Mouse (Mus musculus): ENCODE results near the gene Pik3c2b. TPM values are rescaled to one million over a fixed set of nuclear protein-coding genes. Genes with fewer than 3 reads are reported as not detected.
A peak's percentile ranks its signal among the peaks of the same experiment; 100 is the strongest.

The Pik3c2b gene
- polyA plus RNA-seq, 1 experiment from 2014 or later, result 12.3 TPM

DNA sequence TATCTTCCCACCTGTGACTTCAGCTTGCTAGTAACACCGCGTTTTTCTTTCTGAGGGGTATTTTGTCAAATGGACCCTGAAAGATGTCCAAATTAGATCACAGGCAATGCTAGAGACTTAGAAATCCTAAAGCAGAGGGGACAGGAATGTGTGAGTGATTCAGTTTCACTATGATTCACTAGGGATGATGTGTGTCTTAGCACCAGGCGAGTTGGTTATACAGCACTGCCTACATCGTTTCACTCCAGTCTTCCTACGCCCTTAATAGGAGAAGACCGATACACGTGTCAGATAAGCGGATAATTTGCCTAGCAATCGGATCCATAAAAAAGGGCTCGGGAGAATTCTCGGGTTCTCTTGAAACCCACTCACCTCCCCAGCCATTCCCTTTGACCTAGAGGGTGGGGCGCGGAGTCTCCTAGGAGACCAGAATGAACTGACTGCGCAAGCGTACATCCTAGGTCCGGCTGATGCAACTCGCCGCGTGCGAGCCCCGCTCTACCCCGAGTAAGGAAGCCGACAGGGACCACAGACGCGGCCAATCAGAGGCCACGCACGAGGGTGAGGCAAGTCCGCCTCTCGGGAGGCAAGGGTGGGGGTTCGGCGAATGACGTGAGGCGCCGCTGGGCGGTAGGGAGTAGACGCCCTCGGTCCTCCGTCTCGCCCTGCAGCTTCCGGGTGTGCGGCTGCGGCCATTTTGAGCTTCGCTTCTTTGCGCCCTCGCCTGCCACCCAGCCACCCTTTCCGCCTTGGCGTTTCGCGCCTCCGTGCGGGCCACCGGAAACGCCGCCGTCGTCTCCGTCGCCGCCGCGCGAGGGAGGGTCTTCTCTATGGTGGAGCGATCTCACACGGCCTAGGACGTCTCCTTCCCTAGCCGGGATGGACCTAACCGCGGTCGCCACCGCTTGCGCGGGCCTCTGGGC, 85.4 kb downstream of the Pik3c2b start, which contains the start of gene Ppp1r15b:
TSS of gene Ppp1r15b (plus strand) at position 506 of the 923 bp plus-strand sequence.
- ATAC-seq, result peak; percentile 99
- Histone ChIP-seq H3K27ac (ENCODE audit: low read length) (peak within 1 kb of the TSS; percentile 98), H3K4me3 (ENCODE audit: low read depth, low read length) (peak within 1 kb of the TSS; percentile 98), H3K27me3 (ENCODE audit: control insufficient read depth, insufficient read depth, low read depth, low read length) (no peaks in the 10 kb centered on the region), H3K4me1 (ENCODE audit: control insufficient read depth, insufficient read depth, low read length) (peaks cover 39% of the 10 kb centered on the region), H3K4me2 (ENCODE audit: low read length) (peak within 1 kb of the TSS; percentile 100), H3K36me3 (ENCODE audit: control insufficient read depth, insufficient read depth, low read length) (no peaks in the 10 kb centered on the region), H3K9me3 (replicated peaks; ENCODE audit: control insufficient read depth, low read length, poor library complexity, severe bottlenecking) (no peaks in the 10 kb centered on the region), H3K9ac (ENCODE audit: low read depth, low read length) (peak within 1 kb of the TSS; percentile 96)
- under 1% methylated on average over 65 of the region's 72 CpGs for WGBS

DNA sequence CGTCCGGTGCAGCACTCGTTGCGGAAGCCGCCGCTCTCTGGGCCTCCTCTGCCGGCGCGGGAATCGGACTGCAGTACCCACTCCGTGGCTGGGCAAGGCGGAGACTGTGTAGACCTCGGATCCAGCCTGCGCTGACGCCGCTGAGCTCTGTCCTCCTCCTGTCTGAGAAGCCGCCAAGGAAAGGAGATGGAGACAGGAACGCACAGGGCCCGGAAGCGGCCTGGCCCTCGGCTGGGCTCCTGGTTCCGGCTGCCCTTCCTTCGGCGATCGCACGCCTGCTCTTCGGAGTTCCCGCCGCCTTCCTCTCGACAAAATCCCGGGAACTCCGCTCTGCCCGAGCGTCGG, 86.1 kb downstream of the Pik3c2b start:
- Histone ChIP-seq H3K4me2 (ENCODE audit: low read length) (peak overlapping the region; percentile 100), H3K4me1 (ENCODE audit: control insufficient read depth, insufficient read depth, low read length) (peaks cover 42% of the 10 kb centered on the region), H3K9ac (ENCODE audit: low read depth, low read length) (peak overlapping the region; percentile 96), H3K36me3 (ENCODE audit: control insufficient read depth, insufficient read depth, low read length) (no peaks in the 10 kb centered on the region), H3K27ac (ENCODE audit: low read length) (peak overlapping the region; percentile 98), H3K9me3 (replicated peaks; ENCODE audit: control insufficient read depth, low read length, poor library complexity, severe bottlenecking) (no peaks in the 10 kb centered on the region), H3K27me3 (ENCODE audit: control insufficient read depth, insufficient read depth, low read depth, low read length) (no peaks in the 10 kb centered on the region), H3K4me3 (ENCODE audit: low read depth, low read length) (peak overlapping the region; percentile 98)
- WGBS, result under 1% methylated on average over 35 of the region's 35 CpGs
- ATAC-seq, result no peak

DNA sequence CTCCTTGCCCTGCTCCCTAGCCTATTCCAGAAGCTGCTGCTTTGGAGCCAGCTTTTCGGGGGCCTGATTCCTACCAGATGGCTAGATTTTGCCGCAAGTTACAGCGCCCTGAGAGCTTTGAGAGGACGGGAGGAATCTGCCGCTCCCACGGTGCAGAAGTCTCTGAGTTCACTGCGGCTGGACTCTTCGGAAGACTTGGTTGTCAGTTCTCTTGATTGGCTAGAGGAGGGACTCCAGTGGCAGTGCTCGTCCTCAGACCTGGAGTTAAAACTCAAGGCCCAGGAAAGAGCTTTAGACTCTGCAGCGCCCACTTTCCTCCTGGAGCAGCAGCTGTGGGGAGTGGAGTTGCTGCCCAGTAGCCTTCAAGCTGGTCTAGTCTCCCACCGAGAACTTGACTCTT, 86.5 kb downstream of the Pik3c2b start:
- H3K27ac ChIP-seq (ENCODE audit: low read length), result peak overlapping the region; percentile 98
- no peaks in the 10 kb centered on the region for H3K36me3 ChIP-seq (ENCODE audit: control insufficient read depth, insufficient read depth, low read length)
- H3K9me3 ChIP-seq (replicated peaks; ENCODE audit: control insufficient read depth, low read length, poor library complexity, severe bottlenecking), result no peaks in the 10 kb centered on the region
- H3K4me1 ChIP-seq (ENCODE audit: control insufficient read depth, insufficient read depth, low read length), result peaks cover 42% of the 10 kb centered on the region
- peak overlapping the region; percentile 98 for H3K4me3 ChIP-seq (ENCODE audit: low read depth, low read length)
- peak overlapping the region; percentile 100 for H3K4me2 ChIP-seq (ENCODE audit: low read length)
- no peak for ATAC-seq
- 0% methylated on average over 11 of the region's 11 CpGs for WGBS
- H3K9ac ChIP-seq (ENCODE audit: low read depth, low read length), result peak overlapping the region; percentile 96
- no peaks in the 10 kb centered on the region for H3K27me3 ChIP-seq (ENCODE audit: control insufficient read depth, insufficient read depth, low read depth, low read length)

DNA sequence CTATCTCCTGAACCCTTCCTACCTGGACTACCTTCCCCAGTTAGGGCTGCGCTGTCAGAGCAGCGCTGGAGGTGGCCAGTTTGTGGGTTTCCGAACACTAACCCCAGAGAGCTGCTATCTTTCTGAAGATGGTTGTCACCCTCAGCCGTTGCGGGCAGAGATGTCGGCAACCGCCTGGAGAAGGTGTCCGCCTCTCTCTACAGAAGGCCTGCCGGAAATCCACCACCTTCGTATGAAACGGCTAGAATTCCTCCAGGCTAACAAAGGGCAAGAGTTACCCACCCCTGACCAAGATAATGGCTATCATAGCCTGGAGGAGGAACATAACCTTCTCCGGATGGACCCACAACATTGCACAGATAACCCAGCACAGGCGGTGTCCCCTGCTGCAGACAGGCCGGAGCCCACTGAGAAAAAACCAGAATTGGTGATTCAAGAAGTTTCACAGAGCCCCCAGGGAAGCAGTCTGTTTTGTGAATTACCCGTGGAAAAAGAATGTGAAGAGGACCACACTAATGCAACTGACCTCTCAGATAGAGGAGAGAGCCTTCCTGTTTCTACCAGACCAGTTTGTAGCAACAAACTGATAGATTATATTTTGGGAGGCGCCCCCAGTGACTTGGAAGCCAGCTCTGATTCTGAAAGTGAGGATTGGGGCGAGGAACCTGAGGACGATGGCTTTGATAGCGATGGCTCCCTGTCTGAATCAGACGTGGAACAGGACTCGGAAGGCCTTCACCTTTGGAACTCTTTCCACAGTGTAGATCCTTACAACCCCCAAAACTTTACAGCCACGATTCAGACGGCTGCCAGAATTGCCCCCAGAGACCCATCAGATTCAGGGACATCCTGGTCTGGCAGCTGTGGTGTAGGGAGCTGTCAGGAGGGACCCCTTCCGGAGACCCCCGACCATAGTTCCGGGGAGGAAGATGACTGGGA, 87.2 kb downstream of the Pik3c2b start:
- Histone ChIP-seq H3K27ac (ENCODE audit: low read length) (no peak overlapping the region; the same call in 1 of the 2 replicates), H3K36me3 (ENCODE audit: control insufficient read depth, insufficient read depth, low read length) (peaks cover 5% of the 10 kb centered on the region), H3K9ac (ENCODE audit: low read depth, low read length) (peak overlapping the region; percentile 96), H3K27me3 (ENCODE audit: control insufficient read depth, insufficient read depth, low read depth, low read length) (no peaks in the 10 kb centered on the region), H3K4me3 (ENCODE audit: low read depth, low read length) (peak overlapping the region; percentile 98), H3K4me1 (ENCODE audit: control insufficient read depth, insufficient read depth, low read length) (peaks cover 42% of the 10 kb centered on the region), H3K4me2 (ENCODE audit: low read length) (peak overlapping the region; percentile 100), H3K9me3 (replicated peaks; ENCODE audit: control insufficient read depth, low read length, poor library complexity, severe bottlenecking) (no peaks in the 10 kb centered on the region)
- 12% methylated on average over 26 of the region's 26 CpGs for WGBS
- ATAC-seq, result no peak

DNA sequence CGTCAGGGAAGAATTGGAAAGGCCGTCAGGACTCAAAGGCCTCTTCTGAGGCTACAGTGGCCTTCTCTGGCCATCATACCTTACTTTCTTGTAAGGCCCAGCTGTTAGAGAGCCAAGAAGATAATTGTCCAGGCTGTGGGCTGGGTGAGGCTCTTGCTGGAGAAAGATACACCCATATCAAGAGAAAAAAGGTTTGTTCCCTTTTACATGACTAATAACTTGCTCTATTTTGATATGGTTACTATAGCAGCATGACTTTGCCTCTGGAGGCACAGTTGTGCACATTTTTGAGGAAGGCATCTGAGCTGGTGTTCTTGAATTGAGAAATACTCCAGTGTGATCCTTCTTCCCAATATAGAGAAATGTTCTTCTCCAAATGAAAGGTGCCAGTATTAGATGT, 88.0 kb downstream of the Pik3c2b start:
- Histone ChIP-seq H3K4me3 (ENCODE audit: low read depth, low read length) (peak overlapping the region; percentile 98), H3K27me3 (ENCODE audit: control insufficient read depth, insufficient read depth, low read depth, low read length) (no peaks in the 10 kb centered on the region), H3K9me3 (replicated peaks; ENCODE audit: control insufficient read depth, low read length, poor library complexity, severe bottlenecking) (no peaks in the 10 kb centered on the region), H3K9ac (ENCODE audit: low read depth, low read length) (peak overlapping the region; percentile 96), H3K4me1 (ENCODE audit: control insufficient read depth, insufficient read depth, low read length) (peaks cover 42% of the 10 kb centered on the region), H3K36me3 (ENCODE audit: control insufficient read depth, insufficient read depth, low read length) (peaks cover 10% of the 10 kb centered on the region), H3K4me2 (ENCODE audit: low read length) (peak overlapping the region; percentile 100), H3K27ac (ENCODE audit: low read length) (no peak overlapping the region)
- ATAC-seq, result no peak
- WGBS, result 12% methylated on average over 2 of the region's 2 CpGs

DNA sequence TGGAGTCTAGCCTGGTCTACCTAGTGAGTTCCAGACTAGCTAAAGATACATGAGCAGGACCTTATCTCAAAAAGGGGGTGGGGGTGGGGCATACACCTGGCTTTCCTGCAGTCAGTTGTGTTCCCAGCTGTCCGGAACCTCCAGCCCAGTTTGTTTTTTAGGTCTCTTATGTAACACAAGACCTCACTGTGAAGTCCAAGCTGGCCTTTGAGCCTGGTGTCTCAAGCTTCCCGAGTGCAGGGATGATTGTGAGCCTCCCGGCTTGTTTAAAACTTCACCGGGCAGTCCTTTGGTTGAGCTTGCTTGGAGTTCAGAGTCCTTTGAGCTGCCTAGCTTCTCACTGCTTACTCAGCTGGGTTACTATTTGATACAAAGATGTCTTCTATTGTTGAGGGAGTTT, 88.6 kb downstream of the Pik3c2b start:
- H3K4me1 ChIP-seq (ENCODE audit: control insufficient read depth, insufficient read depth, low read length), result peaks cover 42% of the 10 kb centered on the region
- H3K4me2 ChIP-seq (ENCODE audit: low read length), result peak overlapping the region; percentile 100
- peak overlapping the region; percentile 96 for H3K9ac ChIP-seq (ENCODE audit: low read depth, low read length)
- H3K9me3 ChIP-seq (replicated peaks; ENCODE audit: control insufficient read depth, low read length, poor library complexity, severe bottlenecking), result no peaks in the 10 kb centered on the region
- 13% methylated on average over 4 of the region's 4 CpGs for WGBS
- H3K27me3 ChIP-seq (ENCODE audit: control insufficient read depth, insufficient read depth, low read depth, low read length), result no peaks in the 10 kb centered on the region
- no peak overlapping the region for H3K27ac ChIP-seq (ENCODE audit: low read length)
- peaks cover 13% of the 10 kb centered on the region for H3K36me3 ChIP-seq (ENCODE audit: control insufficient read depth, insufficient read depth, low read length)
- H3K4me3 ChIP-seq (ENCODE audit: low read depth, low read length), result peak overlapping the region; percentile 98
- no peak for ATAC-seq

DNA sequence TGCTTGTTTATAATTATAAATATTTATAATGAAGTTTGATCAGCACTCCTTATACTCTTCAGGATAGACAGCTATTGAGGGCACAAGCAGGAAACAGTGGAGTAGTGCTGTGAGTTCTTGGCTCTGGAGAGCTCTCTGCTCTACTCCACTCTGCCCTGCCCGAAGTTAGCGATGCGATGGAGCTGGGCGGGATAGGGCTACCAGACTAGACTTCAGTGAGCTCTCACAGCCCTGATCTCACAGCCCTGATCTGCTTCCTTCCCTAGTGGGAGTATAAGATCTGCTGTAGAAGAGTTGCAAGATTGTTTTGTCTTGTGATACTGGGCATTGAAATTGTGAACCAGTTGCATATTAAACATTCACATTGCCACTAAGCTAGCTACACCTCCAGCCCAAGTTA, 89.4 kb downstream of the Pik3c2b start:
- no peaks in the 10 kb centered on the region for H3K27me3 ChIP-seq (ENCODE audit: control insufficient read depth, insufficient read depth, low read depth, low read length)
- H3K4me1 ChIP-seq (ENCODE audit: control insufficient read depth, insufficient read depth, low read length), result peaks cover 42% of the 10 kb centered on the region
- no peak overlapping the region for H3K27ac ChIP-seq (ENCODE audit: low read length)
- peak overlapping the region; percentile 100 for H3K4me2 ChIP-seq (ENCODE audit: low read length)
- peaks cover 14% of the 10 kb centered on the region for H3K36me3 ChIP-seq (ENCODE audit: control insufficient read depth, insufficient read depth, low read length)
- ATAC-seq, result no peak
- H3K9me3 ChIP-seq (replicated peaks; ENCODE audit: control insufficient read depth, low read length, poor library complexity, severe bottlenecking), result no peaks in the 10 kb centered on the region
- H3K9ac ChIP-seq (ENCODE audit: low read depth, low read length), result 0 out of 2 replicates have a peak overlapping the region, but pooled peaks have one; percentile 33
- WGBS, result 51% methylated on average over 4 of the region's 4 CpGs
- peak overlapping the region; percentile 98 for H3K4me3 ChIP-seq (ENCODE audit: low read depth, low read length)

DNA sequence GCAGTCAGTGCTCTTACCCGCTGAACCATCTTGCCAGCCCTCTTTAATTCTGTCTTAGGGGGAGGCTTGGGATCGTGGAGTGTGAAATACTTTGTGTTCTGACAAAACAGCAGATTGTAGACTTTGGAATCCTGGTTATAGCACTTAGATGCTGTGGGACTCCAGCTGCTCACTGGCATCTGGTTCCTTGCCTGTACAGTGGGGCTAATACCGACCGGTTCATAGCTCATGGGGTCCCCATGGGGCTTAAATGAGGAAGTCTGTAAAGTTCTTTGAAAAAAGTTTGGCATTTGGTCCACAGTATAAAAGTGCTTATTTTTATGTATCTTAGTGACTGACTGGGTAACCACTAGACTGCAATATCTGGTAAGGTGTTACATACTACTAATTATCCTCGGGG, 90.3 kb downstream of the Pik3c2b start:
- ATAC-seq, result no peak
- Histone ChIP-seq H3K4me1 (ENCODE audit: control insufficient read depth, insufficient read depth, low read length) (peaks cover 39% of the 10 kb centered on the region), H3K4me2 (ENCODE audit: low read length) (peak overlapping the region; percentile 100), H3K9ac (ENCODE audit: low read depth, low read length) (no peak overlapping the region), H3K9me3 (replicated peaks; ENCODE audit: control insufficient read depth, low read length, poor library complexity, severe bottlenecking) (no peaks in the 10 kb centered on the region), H3K27me3 (ENCODE audit: control insufficient read depth, insufficient read depth, low read depth, low read length) (no peaks in the 10 kb centered on the region), H3K27ac (ENCODE audit: low read length) (no peak overlapping the region), H3K4me3 (ENCODE audit: low read depth, low read length) (peak overlapping the region; percentile 13; the same call in 1 of the 2 replicates), H3K36me3 (ENCODE audit: control insufficient read depth, insufficient read depth, low read length) (peaks cover 16% of the 10 kb centered on the region)
- WGBS, result 60% methylated on average over 5 of the region's 5 CpGs
